Mouse (Mus musculus): Measurements from ENCODE around the gene Fam189a1. TPM values are rescaled to one million over a fixed set of nuclear protein-coding genes. Genes with fewer than 3 reads are reported as not detected.
A peak's percentile ranks its signal among the peaks of the same experiment; 100 is the strongest.

The Fam189a1 gene
- polyA plus RNA-seq, 1 experiment from 2014 or later = 13.1 TPM

DNA sequence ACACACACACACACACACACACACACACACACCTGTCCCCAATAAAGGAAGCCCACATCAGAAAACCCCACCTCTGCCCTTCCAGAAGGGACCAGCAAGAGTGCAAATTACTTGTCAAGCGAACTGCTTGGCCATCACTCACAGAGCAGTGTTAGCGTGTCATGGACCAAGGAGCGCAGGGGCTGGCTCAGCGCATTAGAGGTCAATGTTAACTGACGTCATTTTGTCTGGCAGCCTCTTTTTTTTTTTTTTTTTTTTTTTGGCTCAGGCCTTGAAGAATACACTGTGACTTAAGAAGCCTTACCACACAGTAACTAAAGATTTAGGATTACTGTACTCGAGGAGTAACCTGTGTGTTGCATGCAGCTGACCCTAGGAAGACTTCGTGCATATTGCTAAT, 402.2 kb downstream of the Fam189a1 start:
- Histone ChIP-seq H3K4me1 (ENCODE audit: control insufficient read depth, insufficient read depth, low read length) (no peaks in the 10 kb centered on the region), H3K27ac (ENCODE audit: low read depth, low read length) (no peak overlapping the region), H3K9me3 (ENCODE audit: control insufficient read depth, low read length) (no peaks in the 10 kb centered on the region), H3K27me3 (ENCODE audit: control insufficient read depth, insufficient read depth, low read length) (no peaks in the 10 kb centered on the region), H3K9ac (replicated peaks; ENCODE audit: low read depth, low read length) (no peak overlapping the region), H3K36me3 (ENCODE audit: control insufficient read depth, insufficient read depth, low read length) (peaks cover 4% of the 10 kb centered on the region), H3K4me2 (ENCODE audit: low read depth, low read length) (no peak overlapping the region), H3K4me3 (ENCODE audit: low read depth, low read length) (no peak overlapping the region)
- ATAC-seq (ENCODE audit: low read depth) = no peak
- 71% methylated on average over 7 of the region's 7 CpGs for WGBS

DNA sequence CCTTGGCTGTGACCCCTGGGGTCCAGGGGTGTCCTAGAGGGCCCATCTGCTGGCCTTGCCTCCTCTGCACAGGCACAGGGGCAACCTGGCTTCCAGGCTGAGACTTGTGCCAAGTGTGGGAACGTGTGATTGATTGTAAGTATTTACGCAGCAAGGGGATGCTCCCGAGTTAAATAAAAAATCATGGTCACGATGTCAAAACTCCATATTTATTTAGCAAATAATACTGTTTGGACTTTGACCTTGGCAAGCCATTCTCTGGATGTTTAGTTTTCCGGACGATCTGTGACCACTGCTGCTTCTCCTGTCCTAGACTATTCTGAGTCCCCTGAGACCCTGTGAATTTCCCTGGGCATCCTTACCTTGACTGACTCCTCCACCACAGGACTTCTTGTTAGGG, 402.7 kb downstream of the Fam189a1 start:
- Histone ChIP-seq H3K27me3 (ENCODE audit: control insufficient read depth, insufficient read depth, low read length) (no peaks in the 10 kb centered on the region), H3K9me3 (ENCODE audit: control insufficient read depth, low read length) (no peaks in the 10 kb centered on the region), H3K4me2 (ENCODE audit: low read depth, low read length) (no peak overlapping the region), H3K36me3 (ENCODE audit: control insufficient read depth, insufficient read depth, low read length) (peaks cover 4% of the 10 kb centered on the region), H3K9ac (replicated peaks; ENCODE audit: low read depth, low read length) (no peak overlapping the region), H3K4me1 (ENCODE audit: control insufficient read depth, insufficient read depth, low read length) (no peaks in the 10 kb centered on the region), H3K4me3 (ENCODE audit: low read depth, low read length) (no peak overlapping the region), H3K27ac (ENCODE audit: low read depth, low read length) (no peak overlapping the region)
- ATAC-seq (ENCODE audit: low read depth) = no peak
- WGBS = 72% methylated on average over 6 of the region's 6 CpGs

DNA sequence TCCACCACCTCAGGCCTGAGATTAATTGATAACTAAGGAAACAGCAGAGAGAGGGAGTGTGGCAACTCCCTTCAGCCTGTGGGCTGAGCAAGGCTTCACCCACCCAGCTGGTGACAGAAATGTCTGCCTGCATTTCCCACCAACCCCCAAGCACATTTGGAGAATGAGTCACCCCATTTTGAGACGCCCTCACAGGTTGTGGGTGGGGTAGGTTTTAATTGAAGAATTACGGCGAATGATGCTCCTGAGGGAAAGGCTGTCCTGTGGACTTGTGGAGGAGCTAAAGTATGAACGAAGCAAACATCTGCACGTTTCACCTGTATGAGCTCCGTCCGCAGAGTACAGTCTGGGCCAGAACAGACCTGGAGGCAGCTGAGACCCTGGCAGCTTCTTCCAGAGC, 404.2 kb downstream of the Fam189a1 start:
- H3K4me3 ChIP-seq (ENCODE audit: low read depth, low read length) = no peak overlapping the region
- no peak overlapping the region for H3K9ac ChIP-seq (replicated peaks; ENCODE audit: low read depth, low read length)
- no peak for ATAC-seq (ENCODE audit: low read depth)
- H3K27ac ChIP-seq (ENCODE audit: low read depth, low read length) = no peak overlapping the region
- WGBS = 95% methylated on average over 7 of the region's 7 CpGs
- no peak overlapping the region for H3K4me2 ChIP-seq (ENCODE audit: low read depth, low read length)
- H3K9me3 ChIP-seq (ENCODE audit: control insufficient read depth, low read length) = no peaks in the 10 kb centered on the region
- no peaks in the 10 kb centered on the region for H3K4me1 ChIP-seq (ENCODE audit: control insufficient read depth, insufficient read depth, low read length)
- peaks cover 4% of the 10 kb centered on the region for H3K36me3 ChIP-seq (ENCODE audit: control insufficient read depth, insufficient read depth, low read length)
- H3K27me3 ChIP-seq (ENCODE audit: control insufficient read depth, insufficient read depth, low read length) = no peaks in the 10 kb centered on the region

GRCm38 (mm10) chr7:64751465-64751864, 404.9 kb downstream of the Fam189a1 start:
- no peak overlapping the region for H3K4me2 ChIP-seq (ENCODE audit: low read depth, low read length)
- ATAC-seq (ENCODE audit: low read depth) = peak; percentile 68

DNA sequence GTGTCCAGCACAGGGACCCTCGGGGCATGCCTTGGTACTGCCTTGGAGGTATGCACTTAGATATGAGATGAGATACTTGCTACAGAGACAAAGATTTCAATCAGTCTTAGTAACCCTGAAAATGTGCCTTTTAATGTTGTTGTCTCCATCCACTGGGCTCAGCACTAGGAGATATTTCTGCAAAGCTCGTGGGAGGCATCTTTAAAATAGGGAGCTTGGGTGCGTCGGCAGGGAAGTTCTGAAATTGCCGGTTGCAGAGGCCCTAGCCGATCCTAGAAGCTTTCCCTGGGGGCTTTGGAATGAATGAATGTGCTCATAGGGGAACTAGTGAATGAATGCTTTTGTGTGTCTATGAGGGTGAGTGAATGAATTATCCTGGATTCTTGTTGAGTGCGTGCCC, 412.8 kb downstream of the Fam189a1 start:
- peaks cover 5% of the 10 kb centered on the region; the same call in 1 of the 2 replicates for H3K4me1 ChIP-seq (ENCODE audit: control insufficient read depth, insufficient read depth, low read length)
- no peak overlapping the region for H3K4me2 ChIP-seq (ENCODE audit: low read depth, low read length)
- ATAC-seq (ENCODE audit: low read depth) = no peak
- 87% methylated on average over 7 of the region's 7 CpGs for WGBS
- H3K4me3 ChIP-seq (ENCODE audit: low read depth, low read length) = no peak overlapping the region
- H3K27me3 ChIP-seq (ENCODE audit: control insufficient read depth, insufficient read depth, low read length) = no peaks in the 10 kb centered on the region
- H3K9ac ChIP-seq (replicated peaks; ENCODE audit: low read depth, low read length) = no peak overlapping the region
- no peaks in the 10 kb centered on the region for H3K9me3 ChIP-seq (ENCODE audit: control insufficient read depth, low read length)
- no peaks in the 10 kb centered on the region for H3K36me3 ChIP-seq (ENCODE audit: control insufficient read depth, insufficient read depth, low read length)
- no peak overlapping the region for H3K27ac ChIP-seq (ENCODE audit: low read depth, low read length)

More at GRCm38 (mm10) chr7:64751465-64751864, 404.9 kb downstream of the Fam189a1 start:
- Histone ChIP-seq H3K36me3 (ENCODE audit: control insufficient read depth, insufficient read depth, low read length) (peaks cover 4% of the 10 kb centered on the region), H3K9ac (replicated peaks; ENCODE audit: low read depth, low read length) (no peak overlapping the region), H3K4me1 (ENCODE audit: control insufficient read depth, insufficient read depth, low read length) (no peaks in the 10 kb centered on the region), H3K9me3 (ENCODE audit: control insufficient read depth, low read length) (no peaks in the 10 kb centered on the region), H3K4me3 (ENCODE audit: low read depth, low read length) (no peak overlapping the region), H3K27me3 (ENCODE audit: control insufficient read depth, insufficient read depth, low read length) (no peaks in the 10 kb centered on the region), H3K27ac (ENCODE audit: low read depth, low read length) (0 out of 2 replicates have a peak overlapping the region, but pooled peaks have one; percentile 39)
- 32% methylated on average over 5 of the region's 5 CpGs for whole genome bisulfite sequencing

DNA sequence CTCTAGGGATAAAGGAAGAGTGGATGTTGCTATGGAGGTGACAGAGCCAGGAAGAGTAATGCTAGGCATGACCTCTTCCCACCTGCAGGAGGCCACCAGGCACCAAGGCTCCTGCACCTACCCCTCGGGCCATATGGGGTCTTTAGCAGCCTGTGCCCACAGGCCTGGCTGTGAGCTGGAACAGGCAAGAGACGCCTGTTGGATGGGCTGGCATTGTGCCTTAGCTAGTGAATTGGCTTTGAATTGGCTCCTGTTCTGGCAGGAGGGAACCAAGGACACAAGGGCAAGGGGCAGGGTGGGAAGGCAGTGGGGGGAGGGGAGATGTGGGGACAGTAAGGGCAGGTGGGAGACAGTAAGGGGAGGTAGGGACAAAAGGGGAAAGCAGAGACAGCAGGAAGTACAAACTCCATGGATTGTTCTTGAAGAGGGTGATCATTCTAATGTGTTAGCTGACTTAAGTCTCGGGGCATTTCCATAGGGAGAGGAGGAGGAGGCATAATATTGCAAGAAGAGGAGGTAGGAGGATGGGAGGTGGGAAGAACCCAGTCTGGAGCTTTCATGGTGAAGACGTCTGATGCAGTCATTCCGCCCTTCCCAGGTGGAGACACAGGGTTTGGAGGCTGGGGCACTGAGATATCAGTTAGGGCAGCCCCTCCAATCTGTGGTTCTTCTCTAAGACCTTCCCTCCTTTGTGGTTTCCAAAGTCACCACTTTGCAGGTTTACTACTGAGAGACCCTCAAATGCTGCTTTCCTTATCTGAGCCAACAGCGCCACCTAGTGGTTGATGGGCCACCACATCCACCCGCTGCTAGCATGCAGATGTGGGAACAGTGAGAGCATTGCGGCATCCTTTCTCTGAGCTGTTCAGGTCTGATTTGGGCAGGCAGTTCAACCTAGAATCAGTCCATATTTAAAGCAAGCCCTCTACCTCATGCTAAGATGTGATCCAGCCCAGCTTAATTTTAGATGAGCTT, 414.8 kb downstream of the Fam189a1 start:
- Histone ChIP-seq H3K27ac (ENCODE audit: low read depth, low read length) (peak overlapping the region; percentile 39; the same call in 1 of the 2 replicates), H3K4me2 (ENCODE audit: low read depth, low read length) (no peak overlapping the region), H3K4me3 (ENCODE audit: low read depth, low read length) (no peak overlapping the region), H3K36me3 (ENCODE audit: control insufficient read depth, insufficient read depth, low read length) (no peaks in the 10 kb centered on the region), H3K9ac (replicated peaks; ENCODE audit: low read depth, low read length) (peak overlapping the region; percentile 22; the same call in 1 of the 2 replicates), H3K9me3 (ENCODE audit: control insufficient read depth, low read length) (no peaks in the 10 kb centered on the region), H3K27me3 (ENCODE audit: control insufficient read depth, insufficient read depth, low read length) (no peaks in the 10 kb centered on the region), H3K4me1 (ENCODE audit: control insufficient read depth, insufficient read depth, low read length) (peaks cover 5% of the 10 kb centered on the region; the same call in 1 of the 2 replicates)
- 18% methylated on average over 8 of the region's 8 CpGs for WGBS
- peak; percentile 89 for ATAC-seq (ENCODE audit: low read depth)

GRCm38 (mm10) chr7:64739131-64739530, 417.2 kb downstream of the Fam189a1 start:
- Histone ChIP-seq H3K9ac (replicated peaks; ENCODE audit: low read depth, low read length) (no peak overlapping the region), H3K4me2 (ENCODE audit: low read depth, low read length) (no peak overlapping the region), H3K4me1 (ENCODE audit: control insufficient read depth, insufficient read depth, low read length) (peaks cover 5% of the 10 kb centered on the region; the same call in 1 of the 2 replicates), H3K36me3 (ENCODE audit: control insufficient read depth, insufficient read depth, low read length) (no peaks in the 10 kb centered on the region), H3K4me3 (ENCODE audit: low read depth, low read length) (no peak overlapping the region), H3K27ac (ENCODE audit: low read depth, low read length) (no peak overlapping the region), H3K27me3 (ENCODE audit: control insufficient read depth, insufficient read depth, low read length) (no peaks in the 10 kb centered on the region), H3K9me3 (ENCODE audit: control insufficient read depth, low read length) (no peaks in the 10 kb centered on the region)
- WGBS = 17% methylated on average over 11 of the region's 11 CpGs
- no peak for ATAC-seq (ENCODE audit: low read depth)

GRCm38 (mm10) chr7:64729785-64730184, 426.6 kb downstream of the Fam189a1 start:
- Histone ChIP-seq H3K4me1 (ENCODE audit: control insufficient read depth, insufficient read depth, low read length) (no peaks in the 10 kb centered on the region), H3K27ac (ENCODE audit: low read depth, low read length) (no peak overlapping the region), H3K4me3 (ENCODE audit: low read depth, low read length) (no peak overlapping the region), H3K27me3 (ENCODE audit: control insufficient read depth, insufficient read depth, low read length) (no peaks in the 10 kb centered on the region), H3K36me3 (ENCODE audit: control insufficient read depth, insufficient read depth, low read length) (no peaks in the 10 kb centered on the region), H3K4me2 (ENCODE audit: low read depth, low read length) (no peak overlapping the region), H3K9ac (replicated peaks; ENCODE audit: low read depth, low read length) (no peak overlapping the region), H3K9me3 (ENCODE audit: control insufficient read depth, low read length) (no peaks in the 10 kb centered on the region)
- WGBS = 28% methylated on average over 7 of the region's 7 CpGs
- ATAC-seq (ENCODE audit: low read depth) = peak; percentile 62

DNA sequence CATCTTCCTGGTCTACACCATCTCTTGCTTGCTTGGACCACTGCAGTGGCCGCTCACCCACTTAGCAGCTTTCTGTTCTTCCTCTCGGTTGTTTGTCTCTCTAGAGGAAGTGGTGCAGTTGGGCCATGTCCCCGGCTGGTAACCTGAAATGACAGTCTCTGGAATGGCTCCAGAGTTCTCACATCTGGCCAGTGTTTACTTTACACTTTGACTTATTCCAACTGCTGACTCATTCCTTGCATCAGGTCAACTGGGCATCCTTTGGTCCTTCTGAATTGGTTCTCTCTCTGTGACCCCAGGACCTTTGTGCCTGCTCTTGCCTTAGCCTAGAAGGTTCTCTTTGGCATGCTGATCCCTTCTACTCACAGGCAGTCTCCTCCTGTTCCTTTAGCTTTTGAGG, 427.6 kb downstream of the Fam189a1 start:
- WGBS = 90% methylated on average over 3 of the region's 3 CpGs
- H3K4me3 ChIP-seq (ENCODE audit: low read depth, low read length) = no peak overlapping the region
- H3K27ac ChIP-seq (ENCODE audit: low read depth, low read length) = peak overlapping the region; percentile 1; the same call in 1 of the 2 replicates
- H3K9ac ChIP-seq (replicated peaks; ENCODE audit: low read depth, low read length) = no peak overlapping the region
- H3K27me3 ChIP-seq (ENCODE audit: control insufficient read depth, insufficient read depth, low read length) = no peaks in the 10 kb centered on the region
- H3K4me1 ChIP-seq (ENCODE audit: control insufficient read depth, insufficient read depth, low read length) = no peaks in the 10 kb centered on the region
- no peak overlapping the region for H3K4me2 ChIP-seq (ENCODE audit: low read depth, low read length)
- H3K9me3 ChIP-seq (ENCODE audit: control insufficient read depth, low read length) = no peaks in the 10 kb centered on the region
- H3K36me3 ChIP-seq (ENCODE audit: control insufficient read depth, insufficient read depth, low read length) = no peaks in the 10 kb centered on the region
- ATAC-seq (ENCODE audit: low read depth) = no peak
